Mouse (Mus musculus): ENCODE results near the gene Slit3.

The Slit3 gene

GRCm38 (mm10) chr11:35625576-35625975 lies 504.6 kb downstream of the Slit3 start:
- DNase-seq (ENCODE audit: low read depth, low spot score), result no peak

- no peak for DNase-seq (ENCODE audit: low read depth, low spot score)
Observed at GRCm38 (mm10) chr11:35626161-35626885, 505.3 kb downstream of the Slit3 start.

GRCm38 (mm10) chr11:35627815-35628214 lies 506.8 kb downstream of the Slit3 start:
- DNase-seq (ENCODE audit: low read depth, low spot score), result no peak

DNA sequence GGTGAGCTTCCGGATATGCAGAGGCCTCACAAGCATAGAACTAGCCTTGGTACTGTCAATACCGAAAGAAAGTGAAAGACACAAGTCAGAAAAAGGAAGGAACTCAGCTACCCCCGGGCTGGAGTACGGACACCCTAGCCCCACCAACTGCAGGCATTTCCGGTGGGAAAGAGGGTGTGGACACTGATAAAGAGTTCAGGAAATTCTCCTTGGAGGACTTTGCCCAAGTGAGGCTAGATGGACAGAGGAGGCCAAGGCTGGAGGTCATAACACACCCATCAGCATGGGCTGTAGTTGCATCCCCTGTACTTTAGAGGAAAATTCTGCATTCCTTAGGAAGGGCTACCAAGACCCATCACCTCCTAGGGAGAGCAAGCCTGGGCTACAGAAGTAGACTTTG lies 511.2 kb downstream of the Slit3 start:
- no peak for DNase-seq (ENCODE audit: low read depth, low spot score)

GRCm38 (mm10) chr11:35637102-35637501 lies 516.1 kb downstream of the Slit3 start:
- DNase-seq (ENCODE audit: low read depth, low spot score), result no peak

- no peak for DNase-seq (ENCODE audit: low read depth, low spot score)
Observed at GRCm38 (mm10) chr11:35638862-35639384, 517.9 kb downstream of the Slit3 start.

DNA sequence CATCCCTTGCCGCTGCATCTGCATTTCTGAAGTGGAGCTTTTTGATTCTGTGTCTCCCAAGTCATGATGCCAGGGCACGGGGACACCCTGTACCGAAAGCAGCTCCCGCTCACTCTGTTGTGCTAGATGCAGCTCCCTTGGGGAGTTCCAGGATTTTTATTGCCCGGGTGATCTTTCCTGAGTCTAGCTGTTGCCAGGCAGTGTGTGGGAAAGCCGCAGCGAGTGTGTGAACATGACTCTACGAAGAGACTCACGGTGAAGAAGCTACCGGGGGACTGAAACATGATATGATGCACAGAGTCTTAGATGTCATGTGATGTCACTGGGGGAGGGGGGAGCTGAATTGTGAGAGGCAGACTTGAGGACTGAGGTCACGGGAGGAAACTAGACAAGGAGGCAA lies 518.4 kb downstream of the Slit3 start:
- peak; percentile 32 for DNase-seq (ENCODE audit: low read depth, low spot score)

DNA sequence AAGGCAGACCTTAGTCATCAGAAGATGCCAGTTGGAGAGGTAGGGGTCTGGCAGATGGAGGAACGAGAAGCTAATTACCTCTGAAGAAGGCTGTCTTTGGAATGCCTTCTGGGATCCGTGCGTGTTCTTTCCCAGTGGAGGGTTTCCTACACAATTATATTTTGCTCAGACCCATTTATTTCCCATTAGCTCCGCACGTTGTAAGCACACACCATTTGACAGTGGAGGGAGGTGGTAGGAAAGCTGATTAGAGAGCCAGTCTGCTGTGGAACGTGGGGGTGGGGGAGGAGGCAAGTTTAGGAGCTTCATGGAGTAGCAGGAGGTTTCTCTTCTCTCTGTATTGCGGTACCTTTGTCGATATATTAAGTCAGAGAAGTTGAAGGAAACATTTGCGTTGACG lies 530.3 kb downstream of the Slit3 start:
- no peak for DNase-seq (ENCODE audit: low read depth, low spot score)

DNA sequence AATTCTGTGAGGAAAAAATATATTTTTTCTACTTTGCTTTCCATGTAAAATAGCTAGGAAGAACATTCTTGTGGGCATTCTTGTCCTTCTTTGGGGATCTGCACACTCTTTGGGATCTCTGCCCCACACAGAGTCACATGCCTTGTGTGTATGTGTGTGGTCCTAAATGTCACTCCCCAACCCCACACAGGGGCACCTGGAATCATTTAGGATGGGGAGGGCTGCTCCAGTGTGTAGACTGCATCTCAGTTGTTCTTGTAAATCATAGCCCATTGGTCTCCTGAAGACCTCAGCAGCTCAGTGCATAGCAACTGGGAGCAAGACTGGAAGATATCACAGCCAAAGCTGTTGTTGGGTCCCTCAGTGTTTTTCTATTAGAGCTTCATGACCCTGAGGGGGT lies 534.8 kb downstream of the Slit3 start:
- DNase-seq (ENCODE audit: low read depth, low spot score), result no peak

DNA sequence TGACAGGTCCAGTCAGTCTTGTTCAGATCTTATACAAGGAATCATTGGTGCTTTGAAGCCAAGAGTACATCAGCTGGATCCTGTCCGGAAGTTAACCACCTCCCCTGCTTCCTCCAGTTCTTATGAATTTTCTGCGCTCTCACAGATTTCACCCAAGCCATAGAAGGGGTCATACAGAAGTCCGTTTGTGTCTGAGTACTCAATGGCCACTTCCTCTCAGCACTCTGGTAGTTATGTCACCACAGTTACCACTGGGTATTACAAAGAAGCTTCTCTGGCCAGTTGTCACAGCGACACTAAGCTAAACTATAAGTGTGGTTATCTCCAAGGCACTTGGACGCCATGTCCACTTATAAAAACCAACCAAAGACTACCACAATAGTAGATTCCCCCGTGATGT lies 536.6 kb downstream of the Slit3 start:
- no peak for DNase-seq (ENCODE audit: low read depth, low spot score)

- DNase-seq (ENCODE audit: low read depth, low spot score), result no peak
Observed at GRCm38 (mm10) chr11:35660967-35661366, 539.9 kb downstream of the Slit3 start.

DNA sequence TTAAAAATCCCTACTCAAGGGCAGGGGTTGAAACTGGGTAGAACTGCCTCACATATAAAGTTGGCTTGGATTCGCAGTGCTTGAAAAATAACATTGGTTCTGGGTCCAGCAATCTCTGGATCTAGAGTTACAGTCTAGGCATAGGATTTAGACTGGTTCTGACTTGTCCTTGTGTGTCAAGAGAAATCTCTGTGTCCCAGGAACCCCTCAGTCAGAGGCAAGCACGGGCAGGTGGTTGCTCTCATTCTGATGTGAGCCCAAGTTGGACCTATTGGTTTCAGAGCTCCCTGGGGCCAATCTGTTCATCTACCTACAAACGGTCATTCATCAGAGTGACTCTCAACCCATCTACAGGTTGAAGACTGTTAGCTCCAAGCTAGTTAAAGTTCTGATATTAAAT lies 541.9 kb downstream of the Slit3 start:
- DNase-seq (ENCODE audit: low read depth, low spot score), result no peak

DNA sequence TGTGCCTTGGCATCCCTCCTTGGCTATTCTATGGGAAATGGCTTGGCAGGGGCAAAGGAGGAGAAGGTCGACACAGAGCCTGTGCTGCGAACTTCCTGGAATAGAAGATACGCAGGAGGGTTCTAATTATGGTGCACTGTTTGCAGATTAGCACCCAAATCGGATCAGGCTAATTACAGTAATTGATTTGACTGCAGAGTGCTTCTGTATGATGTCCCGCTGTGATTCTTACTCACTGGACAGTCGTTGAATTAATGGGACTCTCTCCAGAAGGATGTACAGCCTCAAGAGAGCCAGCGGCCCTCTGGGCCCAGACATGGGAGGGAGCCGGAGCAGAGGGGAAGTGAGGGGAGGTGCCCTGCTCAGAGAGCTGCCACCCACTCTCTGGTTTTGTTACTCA lies 542.6 kb downstream of the Slit3 start:
- DNase-seq (ENCODE audit: low read depth, low spot score), result no peak

- no peak for DNase-seq (ENCODE audit: low read depth, low spot score)
Observed at GRCm38 (mm10) chr11:35664991-35665390, 544.0 kb downstream of the Slit3 start.

GRCm38 (mm10) chr11:35667428-35667827 lies 546.4 kb downstream of the Slit3 start:
- DNase-seq (ENCODE audit: low read depth, low spot score), result no peak

DNA sequence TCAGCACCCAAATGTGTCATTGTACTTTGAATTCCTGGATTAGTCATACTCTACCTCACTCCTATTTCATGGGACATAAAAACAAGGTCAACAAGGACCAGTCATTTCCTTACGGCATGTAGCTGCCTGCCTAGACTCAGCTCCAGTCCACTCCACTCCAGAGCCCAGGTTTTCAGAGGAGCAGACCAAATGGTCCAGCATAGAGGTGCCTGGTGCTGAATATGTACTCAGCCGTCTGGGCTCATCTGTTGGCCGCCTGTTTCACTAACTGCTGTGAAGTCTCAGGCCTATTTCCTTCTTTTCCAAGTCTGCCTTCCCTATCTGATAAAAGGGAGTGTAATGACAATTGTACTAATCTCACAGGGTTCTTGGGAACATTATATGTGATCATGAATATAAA lies 547.1 kb downstream of the Slit3 start:
- DNase-seq (ENCODE audit: low read depth, low spot score), result no peak

DNA sequence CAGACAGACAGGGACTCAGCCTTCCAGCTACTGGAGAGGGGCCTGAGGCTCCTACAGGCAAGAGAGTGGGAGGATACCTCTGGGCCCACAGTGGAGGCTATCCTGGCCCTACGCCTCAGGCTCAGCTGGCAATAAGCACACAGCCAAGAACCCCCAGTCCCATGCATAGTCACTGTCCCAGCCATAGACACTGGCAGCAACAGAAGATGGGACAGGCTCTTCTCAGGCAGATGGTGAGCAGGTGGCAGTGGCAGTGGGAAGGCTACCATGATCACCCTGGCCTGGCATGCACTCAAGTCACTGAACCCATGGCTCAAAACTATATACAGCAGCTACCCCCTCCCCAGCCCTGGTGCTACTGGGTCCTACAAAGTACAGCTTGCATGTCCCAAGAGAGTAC lies 547.7 kb downstream of the Slit3 start:
- no peak for DNase-seq (ENCODE audit: low read depth, low spot score)

GRCm38 (mm10) chr11:35669536-35669935 lies 548.5 kb downstream of the Slit3 start:
- no peak for DNase-seq (ENCODE audit: low read depth, low spot score)

GRCm38 (mm10) chr11:35670181-35670580 lies 549.2 kb downstream of the Slit3 start:
- no peak for DNase-seq (ENCODE audit: low read depth, low spot score)

DNA sequence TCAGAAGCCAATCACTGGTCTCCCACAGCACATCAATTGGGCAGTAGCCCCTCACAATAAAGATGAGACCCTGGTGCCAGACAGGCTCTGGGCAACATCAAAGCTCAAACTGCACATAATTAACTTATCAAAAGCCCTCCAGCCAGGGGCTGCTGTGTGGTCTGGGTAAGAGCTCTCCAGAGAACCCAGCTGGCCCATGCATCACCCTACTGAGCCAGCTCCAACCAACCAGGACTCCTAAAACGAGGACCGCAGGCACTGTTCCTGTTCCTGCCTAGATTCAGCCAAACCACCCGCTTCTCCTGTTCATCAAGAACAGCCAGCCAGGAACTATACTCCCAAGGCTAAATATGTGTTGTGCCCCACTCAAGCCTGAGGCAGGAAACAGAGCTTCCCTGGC lies 549.7 kb downstream of the Slit3 start:
- DNase-seq (ENCODE audit: low read depth, low spot score), result no peak

DNA sequence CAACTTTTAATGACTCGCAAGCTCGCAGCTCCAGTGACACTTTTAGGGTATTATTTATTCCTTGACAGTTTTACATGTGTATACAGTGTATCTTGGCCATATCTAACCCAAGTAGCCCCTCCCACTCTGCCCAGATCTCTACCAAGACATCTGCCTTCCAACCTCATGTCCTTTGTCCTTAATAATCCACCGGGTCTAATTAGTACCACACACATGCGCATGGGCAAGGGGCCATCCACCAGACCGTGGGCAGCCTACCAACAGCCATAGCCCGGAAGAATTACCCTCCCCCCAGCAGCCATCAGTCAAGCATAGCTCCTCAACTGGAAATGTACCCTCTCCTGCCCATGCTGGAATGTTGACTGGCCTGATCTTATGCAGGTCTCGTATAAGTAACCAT lies 552.0 kb downstream of the Slit3 start:
- no peak for DNase-seq (ENCODE audit: low read depth, low spot score)

- DNase-seq (ENCODE audit: low read depth, low spot score), result no peak
Observed at GRCm38 (mm10) chr11:35674242-35674641, 553.2 kb downstream of the Slit3 start.

- DNase-seq (ENCODE audit: low read depth, low spot score), result no peak
Observed at GRCm38 (mm10) chr11:35676744-35677143, 555.7 kb downstream of the Slit3 start.

DNA sequence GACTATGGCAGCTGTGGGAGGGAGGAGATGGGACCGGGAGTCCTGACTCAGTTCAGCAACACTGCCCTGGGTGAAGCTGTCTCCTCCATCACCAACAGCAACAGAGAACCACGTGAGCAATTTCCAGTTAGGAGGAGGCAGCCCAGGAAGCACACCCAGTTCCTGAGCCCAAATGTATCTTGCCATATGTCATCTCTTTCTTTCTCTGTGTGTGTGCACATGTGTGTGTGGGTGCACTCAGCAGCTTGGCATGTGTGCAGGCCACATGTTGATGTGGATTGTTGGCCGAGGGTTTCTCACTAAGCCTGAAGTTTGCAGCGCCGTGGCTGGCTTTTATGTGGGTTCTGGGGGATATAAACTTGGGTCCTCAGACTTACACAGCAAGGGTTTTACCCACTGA lies 559.0 kb downstream of the Slit3 start:
- DNase-seq (ENCODE audit: low read depth, low spot score), result peak; percentile 91

All from telencephalon, adult 2 months (tissue).